Mouse (Mus musculus): ENCODE data around the gene Tspo2. TPM values are rescaled to one million over a fixed set of nuclear protein-coding genes. Genes with fewer than 3 reads are reported as not detected.
A peak's percentile ranks its signal among the peaks of the same experiment; 100 is the strongest.

The Tspo2 gene
- total RNA-seq, 2 experiments from 2014 or later: 0.26 to 0.62 TPM

DNA sequence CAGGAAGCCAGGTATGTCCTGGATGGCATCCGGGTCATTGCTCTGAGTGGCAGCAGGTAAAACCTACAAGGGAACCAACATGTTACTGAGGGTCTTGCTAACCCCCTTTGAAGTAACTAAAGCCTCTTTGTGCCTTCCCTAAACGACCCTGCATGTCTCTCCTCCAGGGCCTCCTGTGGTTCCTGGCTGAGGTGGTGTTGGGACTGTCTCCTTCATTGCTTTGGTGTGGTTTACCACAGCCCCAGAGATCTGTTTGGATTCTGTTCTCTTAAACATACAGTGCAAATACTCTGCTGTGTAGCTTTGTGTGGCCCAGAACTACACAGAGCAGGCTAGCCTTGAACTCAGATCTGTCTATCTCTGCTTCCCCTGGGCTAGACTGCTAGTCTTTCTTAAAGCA lies 31.8 kb downstream of the Tspo2 start:
- no peak for ATAC-seq (replicated peaks; ENCODE audit: poor library complexity, severe bottlenecking)

DNA sequence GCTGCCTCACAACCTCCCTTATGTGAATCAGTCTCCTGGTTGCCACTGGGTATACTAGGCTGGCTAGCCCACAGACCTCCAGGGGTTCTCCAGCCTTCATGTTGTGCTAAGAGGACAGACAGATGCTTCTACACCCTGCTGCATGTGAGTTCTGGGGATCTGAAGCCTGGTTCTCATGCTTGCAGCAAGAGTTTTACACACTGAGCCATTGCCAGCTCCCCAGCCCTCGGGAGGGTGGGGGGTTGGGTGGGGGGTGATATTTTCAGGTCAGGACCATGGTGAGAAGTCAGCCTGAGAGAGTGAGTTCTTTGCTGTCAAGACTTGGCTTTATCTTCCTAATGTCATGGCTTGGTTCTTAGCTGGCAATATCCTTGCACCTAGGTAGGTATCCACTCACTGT lies 32.5 kb downstream of the Tspo2 start:
- ATAC-seq (replicated peaks; ENCODE audit: poor library complexity, severe bottlenecking): peak; percentile 10

DNA sequence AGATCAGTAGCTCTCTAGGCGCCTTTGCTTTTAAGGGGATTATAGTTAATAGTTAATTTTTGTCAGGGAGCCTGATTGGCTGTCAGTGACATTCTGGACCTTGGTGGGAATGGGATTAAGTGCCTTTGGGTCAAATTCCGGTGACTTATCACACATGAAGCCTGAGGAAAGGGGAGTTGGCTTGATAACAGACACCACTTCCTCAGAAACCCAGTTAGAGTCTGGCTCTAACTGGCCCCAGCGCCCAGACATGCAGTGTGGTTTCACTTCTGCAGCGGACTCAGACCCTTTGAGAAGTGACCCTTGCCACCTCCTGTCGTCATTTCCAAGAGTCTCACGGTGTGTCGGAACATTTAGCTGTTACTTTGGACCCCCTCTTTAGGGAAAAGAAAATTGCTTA lies 33.1 kb downstream of the Tspo2 start:
- peak; percentile 92 for ATAC-seq (replicated peaks; ENCODE audit: poor library complexity, severe bottlenecking)

DNA sequence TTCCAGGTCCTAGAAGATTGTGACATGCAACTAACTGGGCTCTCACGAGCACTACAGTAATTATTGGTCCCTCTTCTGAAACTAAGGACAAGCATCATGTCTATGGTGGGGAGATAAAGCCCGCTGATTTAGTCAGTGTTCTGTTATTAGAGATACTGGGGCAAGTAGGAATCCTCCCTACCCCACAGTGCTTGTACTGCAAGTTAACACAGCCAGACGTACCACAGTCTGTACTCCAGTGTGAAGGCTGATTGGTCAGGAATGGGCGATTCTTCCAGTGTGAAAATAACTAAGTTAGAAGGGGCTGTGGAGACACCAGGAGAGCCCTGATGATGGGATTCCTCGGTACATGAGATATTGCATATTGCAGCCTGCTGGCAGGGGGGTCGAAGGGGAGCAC lies 33.8 kb downstream of the Tspo2 start:
- ATAC-seq (replicated peaks; ENCODE audit: poor library complexity, severe bottlenecking): no peak

DNA sequence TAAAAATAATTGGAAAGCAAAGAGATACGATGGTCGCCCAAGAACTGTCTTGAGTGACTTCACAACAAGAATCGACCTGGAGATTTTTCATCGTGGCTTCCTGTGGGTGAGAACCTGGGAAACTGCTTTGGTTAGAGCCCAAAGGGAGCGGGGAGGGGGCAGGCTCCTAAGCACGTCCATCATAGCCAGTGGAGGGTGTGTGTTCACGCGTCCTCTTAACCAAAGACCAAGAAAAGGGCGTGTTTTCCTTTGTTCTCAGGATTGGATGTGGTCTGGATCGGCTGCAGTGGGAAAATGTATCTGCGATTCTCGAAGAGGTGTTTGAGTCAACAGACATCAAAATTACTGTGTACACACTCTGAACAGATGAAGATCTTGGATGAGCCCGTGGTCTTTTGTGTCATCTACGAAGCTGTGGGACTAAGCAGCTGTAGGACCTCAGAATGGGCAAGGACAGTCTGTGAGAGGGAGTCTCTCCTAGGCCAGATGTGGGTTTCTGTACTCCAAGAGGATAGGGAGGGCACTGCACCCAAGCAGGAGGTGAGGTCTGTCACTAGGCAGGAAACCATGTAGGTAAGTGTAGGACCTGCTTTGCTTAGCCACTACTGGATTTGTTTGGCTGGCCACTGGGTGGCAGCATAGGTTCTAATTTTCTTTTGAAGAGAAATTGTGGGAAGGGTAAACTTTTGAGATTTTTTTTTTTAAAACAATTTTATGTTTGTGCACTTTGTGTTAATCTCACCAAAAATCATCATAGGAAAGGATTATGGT lies 34.7 kb downstream of the Tspo2 start:
- ATAC-seq (replicated peaks; ENCODE audit: poor library complexity, severe bottlenecking): peak; percentile 68

DNA sequence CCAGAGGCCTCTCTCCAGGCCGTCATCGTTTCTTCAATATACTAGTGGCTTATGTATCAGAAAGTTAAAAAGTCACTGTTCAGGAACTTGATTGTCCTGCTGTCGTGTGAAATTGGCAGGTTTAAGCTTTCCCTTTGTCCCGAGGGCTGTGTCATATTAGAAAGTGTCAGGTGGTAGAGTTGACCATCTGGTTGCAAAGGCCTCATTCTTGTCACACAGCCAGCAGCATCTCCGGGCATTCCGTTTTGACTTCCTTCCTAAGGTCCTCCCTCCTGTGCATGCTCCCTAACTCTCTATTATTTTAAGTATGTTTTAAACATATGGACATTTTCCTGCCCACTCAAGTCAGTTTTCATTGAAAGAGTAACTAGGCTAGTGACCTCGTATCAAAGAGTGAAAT lies 35.3 kb downstream of the Tspo2 start:
- ATAC-seq (replicated peaks; ENCODE audit: poor library complexity, severe bottlenecking): no peak

DNA sequence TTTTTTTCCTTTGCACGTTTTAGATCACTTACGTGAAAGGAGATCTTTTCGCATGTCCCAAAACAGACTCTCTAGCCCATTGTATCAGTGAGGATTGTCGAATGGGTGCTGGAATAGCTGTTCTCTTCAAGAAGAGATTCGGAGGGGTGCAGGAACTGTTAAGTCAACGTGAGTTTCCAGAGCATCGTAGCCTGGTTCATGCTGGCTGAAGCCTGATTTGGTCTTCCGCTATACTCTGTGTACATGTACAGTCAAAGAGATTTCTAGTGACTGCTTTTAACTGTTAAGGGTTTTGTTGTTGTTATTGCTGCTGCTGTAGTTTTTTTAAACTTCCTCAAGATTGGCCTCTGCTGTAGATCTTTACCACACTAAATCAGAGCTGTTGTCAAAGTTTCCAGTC lies 40.1 kb downstream of the Tspo2 start:
- no peak for ATAC-seq (replicated peaks; ENCODE audit: poor library complexity, severe bottlenecking)

DNA sequence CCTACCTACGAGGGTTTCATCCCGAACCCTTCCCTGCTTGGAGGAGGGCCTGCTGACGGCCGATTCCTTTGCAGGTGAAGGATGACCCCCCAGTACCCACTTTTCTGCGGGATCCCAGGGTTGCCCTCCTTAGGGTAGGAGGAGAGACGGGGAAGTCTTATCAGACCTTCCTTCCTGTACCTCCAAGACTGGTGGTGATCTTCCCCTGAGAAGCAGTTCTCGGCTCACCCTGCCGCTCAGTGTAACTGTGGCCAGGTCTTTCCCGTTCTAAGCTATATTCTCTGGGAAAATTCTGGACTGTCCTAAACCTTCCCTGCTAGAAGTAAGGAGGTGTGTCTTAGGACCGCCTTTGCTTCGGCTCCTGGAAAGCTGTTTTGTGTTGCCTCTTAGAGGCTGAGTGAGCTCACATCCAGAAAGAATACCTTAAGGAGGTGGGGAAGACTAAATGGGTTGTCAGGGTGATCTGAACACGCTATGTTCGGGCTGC lies 41.0 kb downstream of the Tspo2 start:
- peak; percentile 8 for ATAC-seq (replicated peaks; ENCODE audit: poor library complexity, severe bottlenecking)

DNA sequence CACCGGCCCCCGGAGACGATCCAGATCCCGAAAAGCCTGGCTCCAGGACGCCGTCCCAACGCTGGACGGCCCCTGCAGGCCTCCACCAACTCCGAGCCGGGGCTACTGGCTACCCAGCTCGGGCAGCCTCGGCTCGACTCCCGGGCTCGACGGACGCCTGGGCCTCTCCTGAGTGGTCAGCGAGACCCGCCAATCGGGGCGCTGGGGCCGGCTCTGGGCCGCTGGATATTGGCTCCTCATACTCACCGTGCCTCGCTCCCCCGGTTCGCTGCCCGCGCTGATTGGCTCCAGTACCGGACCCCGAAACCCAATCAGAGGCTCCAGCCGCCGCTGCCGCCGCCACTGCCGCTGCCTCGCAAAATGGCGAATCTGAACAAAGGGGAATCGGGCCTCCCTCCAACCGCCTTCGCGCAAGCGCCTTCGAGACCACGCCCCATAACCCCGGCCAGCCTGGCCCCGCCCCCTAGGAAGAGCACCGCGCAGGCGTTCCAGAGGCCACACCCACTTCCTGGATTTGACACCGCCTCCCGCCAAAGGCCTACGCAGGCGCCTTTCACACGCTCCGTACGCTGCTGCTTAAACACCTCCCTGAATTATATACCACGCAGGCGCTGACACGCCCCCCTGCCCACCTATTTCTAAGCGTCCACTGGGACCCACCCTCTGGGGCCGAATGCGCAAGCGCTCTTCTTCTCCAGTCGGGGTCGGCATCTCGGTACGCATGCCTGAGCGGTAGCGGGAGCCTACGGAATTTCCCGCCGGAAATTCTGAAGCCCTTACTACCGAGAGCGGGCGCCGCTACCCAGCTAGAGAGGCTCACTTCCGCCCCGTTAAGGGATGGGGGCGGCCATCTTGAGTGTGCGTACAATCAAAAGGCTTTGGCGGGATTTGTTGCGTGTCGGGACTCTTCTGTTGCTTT lies 41.7 kb downstream of the Tspo2 start, which contains the start of the genes Nfya and Oard1:
Gene Nfya, minus strand, starts transcription at position 527 of the 919 bp plus-strand sequence.
Gene Oard1, plus strand, starts transcription at position 635 of the 919 bp plus-strand sequence.
- peak; percentile 70 for ATAC-seq (replicated peaks; ENCODE audit: poor library complexity, severe bottlenecking)

DNA sequence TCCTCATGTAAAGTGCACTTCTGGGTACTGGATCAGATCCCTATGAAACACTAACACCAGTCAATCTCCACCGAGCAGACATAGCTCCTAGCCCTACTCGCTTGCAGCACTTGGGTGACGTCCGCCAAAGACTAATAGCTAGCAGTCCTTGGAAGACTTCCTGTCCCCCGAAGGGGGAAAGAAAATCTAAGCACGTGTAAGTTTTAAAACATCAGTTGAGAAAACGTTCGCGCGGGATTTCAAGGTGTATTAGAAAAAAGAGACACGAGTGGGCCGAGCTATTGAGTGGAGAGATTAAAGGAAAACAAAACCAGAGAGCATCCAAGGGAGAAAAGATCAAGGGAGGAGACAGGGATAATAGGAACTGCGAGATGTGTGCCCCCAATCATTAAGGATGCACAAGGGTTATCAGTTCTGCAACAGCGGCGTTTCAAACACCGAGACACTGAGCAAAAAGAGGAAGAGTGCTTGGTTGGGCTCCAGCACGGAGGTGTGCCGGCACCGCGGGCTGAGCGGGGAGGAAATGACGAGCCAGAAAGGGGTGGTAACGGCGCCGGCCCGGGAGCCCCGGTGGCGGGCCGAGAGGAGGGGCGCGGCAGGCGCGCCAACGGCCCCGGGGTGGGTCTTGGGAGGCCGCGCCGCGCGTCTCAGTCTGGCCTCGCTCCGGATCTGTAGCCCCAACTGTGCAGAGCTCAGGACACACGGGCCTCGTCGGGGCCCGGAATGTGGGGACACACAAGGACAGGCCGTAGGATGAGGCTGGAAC lies 42.6 kb downstream of the Tspo2 start:
- peak; percentile 52 for ATAC-seq (replicated peaks; ENCODE audit: poor library complexity, severe bottlenecking)

DNA sequence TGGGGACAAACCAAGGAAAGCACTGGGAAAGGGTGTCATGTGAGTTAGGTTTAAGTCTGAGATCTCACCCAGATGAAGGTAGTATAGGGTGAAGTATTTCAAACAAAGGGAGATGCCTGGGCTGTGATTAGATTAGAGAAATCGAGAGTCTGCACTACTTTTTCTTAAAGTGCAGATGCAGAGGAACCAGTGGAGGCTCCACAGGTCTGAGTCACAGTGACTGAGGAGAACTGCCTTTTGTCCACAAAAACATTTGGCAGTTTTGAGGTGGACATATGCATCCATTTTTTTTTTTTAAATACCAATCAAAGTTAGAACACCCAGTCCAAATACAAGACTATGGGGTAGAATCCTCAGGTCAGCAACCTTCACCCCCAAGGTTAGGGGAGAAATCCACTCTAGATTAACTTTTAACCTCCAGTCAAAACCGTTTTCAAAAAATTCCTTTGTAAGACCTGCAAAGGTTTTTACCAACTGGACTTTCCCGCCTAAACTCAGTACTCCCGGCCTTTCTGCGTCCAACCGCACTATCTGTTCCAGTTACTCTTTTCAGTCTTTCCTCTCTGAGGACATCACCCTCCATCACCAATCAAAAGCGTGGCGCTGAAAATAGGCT lies 43.3 kb downstream of the Tspo2 start:
- no peak for ATAC-seq (replicated peaks; ENCODE audit: poor library complexity, severe bottlenecking)

DNA sequence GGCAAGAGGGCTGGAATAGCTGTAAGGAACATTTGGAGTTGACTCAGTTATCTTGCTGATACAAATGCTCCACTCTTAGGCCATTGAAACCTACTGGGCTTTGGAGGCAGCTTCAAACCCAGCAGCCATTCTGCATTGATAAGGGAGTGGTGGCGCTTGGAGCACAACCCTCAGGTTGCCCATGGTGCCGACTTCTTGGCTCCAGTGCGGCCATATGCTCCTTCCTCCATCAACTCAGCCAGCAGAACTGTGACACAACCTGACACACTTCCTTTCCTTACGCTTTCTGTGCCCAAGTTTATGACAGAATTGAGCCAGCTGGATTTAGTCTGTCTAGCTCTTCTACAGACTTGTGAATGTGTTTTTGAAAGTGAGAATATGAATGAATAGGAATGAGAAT lies 44.2 kb downstream of the Tspo2 start:
- no peak for ATAC-seq (replicated peaks; ENCODE audit: poor library complexity, severe bottlenecking)

DNA sequence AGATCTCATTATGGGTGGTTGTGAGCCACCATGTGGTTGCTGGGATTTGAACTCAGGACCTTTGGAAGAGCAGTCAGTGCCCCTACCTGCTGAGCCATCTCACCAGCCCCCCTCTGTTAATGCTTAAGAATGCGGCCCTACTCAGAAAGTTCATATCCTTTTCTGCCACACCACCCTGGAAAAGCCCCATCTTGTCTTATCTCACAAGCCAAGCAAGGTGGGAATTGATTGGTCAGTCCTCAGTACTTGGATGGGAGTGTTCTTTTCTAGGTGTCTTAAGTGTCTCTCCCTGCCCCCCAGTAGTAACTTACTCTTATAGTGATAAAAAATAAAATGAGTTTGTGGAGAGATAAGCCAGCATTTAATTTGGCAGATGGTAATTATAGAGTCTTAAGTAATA lies 46.6 kb downstream of the Tspo2 start:
- ATAC-seq (replicated peaks; ENCODE audit: poor library complexity, severe bottlenecking): no peak

DNA sequence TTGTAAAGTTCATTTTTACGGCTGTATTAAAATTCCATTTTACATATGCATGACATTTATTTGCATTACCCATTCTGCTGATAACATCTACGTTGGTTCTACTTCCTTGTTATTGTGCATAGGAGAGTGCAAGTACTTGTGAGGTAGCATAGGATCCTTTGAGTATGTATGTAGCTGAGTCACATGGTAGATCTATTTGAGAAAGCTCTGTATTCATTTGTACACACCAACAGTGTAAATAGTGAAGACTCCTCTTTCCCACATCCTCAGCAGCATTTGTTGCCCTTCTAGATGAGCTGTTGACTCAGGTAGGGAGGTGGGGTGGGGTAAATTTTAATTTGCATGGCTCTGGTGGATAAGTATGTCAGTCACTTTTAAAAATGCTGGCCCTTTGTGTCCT lies 47.5 kb downstream of the Tspo2 start:
- no peak for ATAC-seq (replicated peaks; ENCODE audit: poor library complexity, severe bottlenecking)

DNA sequence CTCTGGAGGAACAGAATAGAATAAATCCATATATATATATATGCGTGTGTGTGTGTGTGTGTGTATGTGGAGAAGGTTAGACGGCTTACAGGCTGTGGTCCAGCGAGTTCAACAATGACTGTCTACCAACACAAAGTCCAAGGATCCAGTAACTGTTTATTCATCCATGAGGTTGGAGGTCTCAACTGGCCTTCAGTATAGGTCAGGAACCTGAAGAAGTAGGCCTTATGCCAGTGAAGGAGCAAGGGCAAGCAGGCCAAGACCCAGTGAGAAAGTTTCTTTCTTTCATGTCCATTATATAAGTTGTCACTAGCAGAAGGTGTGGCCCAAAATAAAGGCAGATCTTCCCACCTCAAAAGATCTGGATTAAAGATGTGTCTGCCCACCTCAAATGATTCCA lies 48.6 kb downstream of the Tspo2 start:
- no peak for ATAC-seq (replicated peaks; ENCODE audit: poor library complexity, severe bottlenecking)

DNA sequence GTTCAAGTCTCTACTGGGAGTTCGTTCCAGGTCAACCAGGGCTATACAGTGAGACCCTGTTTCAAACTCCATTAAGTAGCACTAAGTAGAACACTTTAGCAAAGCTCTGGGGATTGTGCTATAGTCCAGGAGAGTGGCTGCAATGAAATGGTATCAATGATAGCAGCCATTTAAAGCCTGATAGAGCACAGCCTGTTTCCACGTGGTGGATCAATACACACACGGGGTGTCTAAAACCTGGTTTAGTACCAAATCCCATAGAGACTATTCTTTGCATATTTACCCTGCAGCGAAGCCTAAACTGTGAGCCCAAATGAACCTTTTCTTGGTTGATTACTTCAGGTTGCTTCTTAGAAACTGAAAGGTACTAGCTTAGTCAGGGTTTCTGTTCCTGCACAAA lies 49.6 kb downstream of the Tspo2 start:
- no peak for ATAC-seq (replicated peaks; ENCODE audit: poor library complexity, severe bottlenecking)
